Mouse (Mus musculus): ENCODE results near the gene Mapk8ip2.

DNA sequence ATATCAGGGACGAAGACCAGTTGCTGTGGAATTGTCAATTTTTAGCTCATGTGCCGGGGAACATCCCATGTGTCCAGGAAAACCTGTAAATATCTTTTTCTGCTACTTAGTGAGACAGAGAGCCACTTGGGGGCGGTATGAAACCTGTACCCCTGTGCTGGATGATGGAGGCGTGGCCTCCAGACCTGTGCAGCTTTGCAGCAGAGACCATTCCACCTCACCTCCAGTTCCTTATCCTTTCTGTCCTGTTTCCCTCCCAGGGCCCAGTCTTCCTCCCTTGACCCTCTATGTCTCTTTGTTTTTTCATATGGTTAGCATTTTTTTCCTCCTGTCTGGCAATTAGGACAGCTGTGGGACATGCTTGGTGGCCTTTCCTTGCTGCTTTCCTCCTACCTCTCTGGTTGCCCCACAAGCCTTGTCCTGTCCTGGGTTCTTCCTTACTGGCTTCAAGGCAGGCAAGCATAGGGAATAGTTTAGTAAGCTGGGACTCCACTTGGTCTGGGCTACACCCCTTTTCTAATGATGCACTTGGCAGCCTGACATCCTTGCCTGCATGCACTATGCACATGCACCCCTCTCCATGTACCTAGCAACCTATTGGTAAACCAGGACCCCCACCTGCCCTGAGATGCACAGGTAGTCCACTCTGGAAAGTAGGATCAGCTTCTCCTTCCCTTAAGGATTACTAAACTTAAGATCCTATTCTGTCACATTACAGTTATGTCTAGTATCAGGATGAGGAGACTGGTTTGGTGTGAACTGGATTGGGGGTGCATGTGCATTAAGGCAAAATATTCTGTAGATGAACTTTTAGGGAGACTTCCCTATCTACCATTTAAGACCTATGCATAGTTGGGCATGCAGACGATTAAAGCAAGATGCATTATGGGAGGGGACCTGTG lies 9.9 kb downstream of the Mapk8ip2 start:
- peak; percentile 40 for TF ChIP-seq CTCF (IDR thresholded peaks at IDR 0.05; ENCODE audit: low read depth)
- TF ChIP-seq EP300 (IDR thresholded peaks at IDR 0.05; ENCODE audit: low read depth) = no peak
